Mouse (Mus musculus) hindbrain, embryonic 11.5 days (tissue): Measurements from ENCODE around the gene Cyp3a41a. TPM values are rescaled to one million over a fixed set of nuclear protein-coding genes. Genes with fewer than 3 reads are reported as not detected.
"Not testable (repeated sequence)": the region's sequence is repeated elsewhere in the genome, so short reads cannot be mapped to it uniquely, and the experiment has no call there.

Experiments
- ATAC-seq: fragments of 200-750 bp; cut with Nextera tagmentation; 2 replicates; pipeline ENCODE4 v1.8.0; 2017; ENCODE audit warnings: mild to moderate bottlenecking, moderate TSS enrichment, moderate library complexity; ENCODE audit not compliant: low FRiP score
- DNase-seq: peaks from one replicate; pipeline ENCODE4 v3.0.0-alpha.2; 2015; ENCODE audit warnings: low spot score
- H3K27ac ChIP-seq: fragments of 300-500 bp; sonication (generic); 2 replicates; pipeline ENCODE4 v1.5.1; 2014; ENCODE audit warnings: mild to moderate bottlenecking, low read depth, low read length
- H3K27me3 ChIP-seq: fragments of 300-500 bp; sonication (generic); 2 replicates; pipeline ENCODE4 v1.6.1; 2014; ENCODE audit warnings: mild to moderate bottlenecking, low read length, moderate library complexity, mixed read lengths; ENCODE audit not compliant: control insufficient read depth, insufficient read depth
- H3K36me3 ChIP-seq: fragments of 300-500 bp; sonication (generic); 2 replicates; pipeline ENCODE4 v1.6.1; 2014; ENCODE audit warnings: mild to moderate bottlenecking, low read length, moderate library complexity, mixed read lengths; ENCODE audit not compliant: control insufficient read depth, insufficient read depth
- H3K4me1 ChIP-seq: fragments of 300-500 bp; sonication (generic); replicated peaks from 2 replicates; pipeline ENCODE4 v1.6.1; 2014; ENCODE audit warnings: low read length, mixed read lengths; ENCODE audit not compliant: control insufficient read depth, insufficient read depth
- H3K4me2 ChIP-seq: fragments of 300-500 bp; sonication (generic); replicated peaks from 2 replicates; pipeline ENCODE4 v1.6.1; 2014; ENCODE audit warnings: mild to moderate bottlenecking, low read depth, low read length
- H3K4me3 ChIP-seq: fragments of 300-500 bp; sonication (generic); 2 replicates; pipeline ENCODE4 v1.5.1; 2014; ENCODE audit warnings: low read depth, low read length
- H3K9ac ChIP-seq: fragments of 300-500 bp; sonication (generic); 2 replicates; pipeline ENCODE4 v1.6.1; 2014; ENCODE audit warnings: low read depth, low read length
- H3K9me3 ChIP-seq: fragments of 300-500 bp; sonication (generic); 2 replicates; pipeline ENCODE4 v1.6.1; 2016; ENCODE audit warnings: low read length; ENCODE audit not compliant: control insufficient read depth
- WGBS: fragments of 180-500 bp; shearing (Covaris S2); extraction: QIAGEN DNeasy Blood & Tissue Kit; methylation state at CpG from one replicate; pipeline ENCODE4 v1.1.7; 2014; 5-methylcytosine and 5-hydroxymethylcytosine counted together
- polyA plus RNA-seq: library from polyadenylated mRNA; unstranded; fragments of >200 nt; fragmentation: Nextera tagmentation; extraction: Ambion mirVana; gene quantifications from 2 replicates; pipeline ENCODE4 v1.2.1, GENCODE M21; 2014

The Cyp3a41a gene
- not detected in 2 replicates for polyA plus RNA-seq

- not testable (repeated sequence) for ATAC-seq, H3K9me3 ChIP-seq, H3K4me2 ChIP-seq, H3K36me3 ChIP-seq, H3K4me1 ChIP-seq, H3K27ac ChIP-seq, DNase-seq, H3K27me3 ChIP-seq, H3K4me3 ChIP-seq, H3K9ac ChIP-seq
- 73% methylated on average over 1 of the region's 2 CpGs for WGBS
Observed at GRCm38 (mm10) chr5:145720036-145720435, at the start of gene Cyp3a41a. TSS of gene Cyp3a41a (minus strand) at chr5:145720136.

- not testable (repeated sequence) for H3K9ac ChIP-seq, H3K27me3 ChIP-seq, H3K4me2 ChIP-seq, DNase-seq, H3K36me3 ChIP-seq, H3K4me1 ChIP-seq, H3K27ac ChIP-seq, H3K9me3 ChIP-seq, H3K4me3 ChIP-seq, ATAC-seq
- WGBS, result 88% methylated on average over 3 of the region's 3 CpGs
Observed at GRCm38 (mm10) chr5:145737512-145737911, 17.6 kb upstream of the Cyp3a41a start.

GRCm38 (mm10) chr5:145714296-145714695, 5.6 kb downstream of the Cyp3a41a start:
- not testable (repeated sequence) for DNase-seq, H3K27me3 ChIP-seq, ATAC-seq, H3K36me3 ChIP-seq, H3K9me3 ChIP-seq, H3K9ac ChIP-seq, H3K27ac ChIP-seq, H3K4me3 ChIP-seq, H3K4me1 ChIP-seq, H3K4me2 ChIP-seq
- WGBS, result 44% methylated on average over 1 of the region's 1 CpGs

- not testable (repeated sequence) for H3K27ac ChIP-seq, H3K27me3 ChIP-seq, DNase-seq, H3K4me3 ChIP-seq, ATAC-seq, H3K9me3 ChIP-seq, H3K36me3 ChIP-seq, H3K4me2 ChIP-seq, H3K4me1 ChIP-seq, H3K9ac ChIP-seq
- WGBS, result 79% methylated on average over 2 of the region's 2 CpGs
Observed at GRCm38 (mm10) chr5:145707372-145707771, 12.6 kb downstream of the Cyp3a41a start.

- Histone ChIP-seq H3K27ac (no peak overlapping the region), H3K4me1 (no peaks in the 10 kb centered on the region), H3K9ac (no peak overlapping the region), H3K4me2 (no peak overlapping the region), H3K4me3 (no peak overlapping the region), H3K27me3 (no peaks in the 10 kb centered on the region), H3K9me3 (peaks cover 26% of the 10 kb centered on the region), H3K36me3 (no peaks in the 10 kb centered on the region)
- WGBS, result 91% methylated on average over 7 of the region's 7 CpGs
- no peak for ATAC-seq
- no peak for DNase-seq
Observed at GRCm38 (mm10) chr5:145662007-145662406, 57.9 kb downstream of the Cyp3a41a start.

- H3K9me3 ChIP-seq, result peaks cover 23% of the 10 kb centered on the region
- DNase-seq, result no peak
Observed at GRCm38 (mm10) chr5:145647779-145648178, 72.2 kb downstream of the Cyp3a41a start.

More at GRCm38 (mm10) chr5:145647779-145648178, 72.2 kb downstream of the Cyp3a41a start:
- Histone ChIP-seq H3K9ac (no peak overlapping the region), H3K4me1 (no peaks in the 10 kb centered on the region), H3K27me3 (no peaks in the 10 kb centered on the region), H3K27ac (no peak overlapping the region), H3K36me3 (no peaks in the 10 kb centered on the region), H3K4me3 (no peak overlapping the region), H3K4me2 (no peak overlapping the region)
- ATAC-seq, result no peak
- 78% methylated on average over 4 of the region's 4 CpGs for WGBS

Other genes starting within 250 kb of the Cyp3a41a start
- gene Cyp3a41b, start 135.4 kb downstream of the Cyp3a41a start, polyA plus RNA-seq, result not detected in 2 replicates
- gene Cyp3a44, start 85.7 kb upstream of the Cyp3a41a start, polyA plus RNA-seq, result not detected in 2 replicates
- gene Cyp3a11, start 159.8 kb upstream of the Cyp3a41a start, polyA plus RNA-seq, result not detected in 2 replicates